Mouse (Mus musculus) cerebellum, adult 2 months (tissue): ENCODE results near the gene Acaa1a. TPM values are rescaled to one million over a fixed set of nuclear protein-coding genes. Genes with fewer than 3 reads are reported as not detected.

Experiments
- DNase-seq, 2 experiments: peaks; one replicate each; pipeline ENCODE4 v3.0.0; 2021
- H3K27ac ChIP-seq: fragments of 200-500 bp; 2 replicates; pipeline ENCODE4 v1.5.1; 2012; ENCODE audit warnings: low read length, control low read depth, inconsistent platforms; ENCODE audit not compliant: insufficient read depth
- H3K27me3 ChIP-seq: fragments of 200-500 bp; 2 replicates; pipeline ENCODE4 v1.6.1; 2012; ENCODE audit warnings: inconsistent platforms, mild to moderate bottlenecking, low read length, moderate library complexity; ENCODE audit not compliant: control insufficient read depth, insufficient read depth
- H3K4me1 ChIP-seq: fragments of 200-500 bp; 2 replicates; pipeline ENCODE4 v1.6.1; 2011; ENCODE audit warnings: low read length; ENCODE audit not compliant: control insufficient read depth, insufficient read depth
- H3K4me3 ChIP-seq: fragments of 200-500 bp; replicated peaks from 2 replicates; pipeline ENCODE3; 2011; ENCODE audit warnings: mild to moderate bottlenecking, low read depth, low read length, control low read depth; ENCODE audit not compliant: insufficient read depth
- CTCF ChIP-seq: fragments of 200-500 bp; IDR thresholded peaks from 2 replicates; pipeline ENCODE4 v1.5.1; 2011; ENCODE audit warnings: low read depth, mild to moderate bottlenecking, control low read depth, low read length, moderate library complexity, borderline replicate concordance; ENCODE audit not compliant: insufficient read depth
- POLR2A ChIP-seq: fragments of 200-500 bp; IDR thresholded peaks from 2 replicates; pipeline ENCODE4 v1.6.1; 2011; ENCODE audit warnings: low read length, control low read depth, borderline replicate concordance; ENCODE audit not compliant: insufficient read depth
- WGBS: fragments of 180-500 bp; shearing (Covaris S2); methylation state at CpG from one replicate; pipeline ENCODE4 v1.1.7; 2018; 5-methylcytosine and 5-hydroxymethylcytosine counted together
- polyA plus RNA-seq: library from polyadenylated mRNA; depleted of rRNA; stranded (reverse); fragments of >200 nt; gene quantifications from 2 replicates; pipeline ENCODE4 v1.2.3, GENCODE M21; 2012

Gene Acaa1a
- polyA plus RNA-seq, 1 experiment, result 135 TPM

DNA sequence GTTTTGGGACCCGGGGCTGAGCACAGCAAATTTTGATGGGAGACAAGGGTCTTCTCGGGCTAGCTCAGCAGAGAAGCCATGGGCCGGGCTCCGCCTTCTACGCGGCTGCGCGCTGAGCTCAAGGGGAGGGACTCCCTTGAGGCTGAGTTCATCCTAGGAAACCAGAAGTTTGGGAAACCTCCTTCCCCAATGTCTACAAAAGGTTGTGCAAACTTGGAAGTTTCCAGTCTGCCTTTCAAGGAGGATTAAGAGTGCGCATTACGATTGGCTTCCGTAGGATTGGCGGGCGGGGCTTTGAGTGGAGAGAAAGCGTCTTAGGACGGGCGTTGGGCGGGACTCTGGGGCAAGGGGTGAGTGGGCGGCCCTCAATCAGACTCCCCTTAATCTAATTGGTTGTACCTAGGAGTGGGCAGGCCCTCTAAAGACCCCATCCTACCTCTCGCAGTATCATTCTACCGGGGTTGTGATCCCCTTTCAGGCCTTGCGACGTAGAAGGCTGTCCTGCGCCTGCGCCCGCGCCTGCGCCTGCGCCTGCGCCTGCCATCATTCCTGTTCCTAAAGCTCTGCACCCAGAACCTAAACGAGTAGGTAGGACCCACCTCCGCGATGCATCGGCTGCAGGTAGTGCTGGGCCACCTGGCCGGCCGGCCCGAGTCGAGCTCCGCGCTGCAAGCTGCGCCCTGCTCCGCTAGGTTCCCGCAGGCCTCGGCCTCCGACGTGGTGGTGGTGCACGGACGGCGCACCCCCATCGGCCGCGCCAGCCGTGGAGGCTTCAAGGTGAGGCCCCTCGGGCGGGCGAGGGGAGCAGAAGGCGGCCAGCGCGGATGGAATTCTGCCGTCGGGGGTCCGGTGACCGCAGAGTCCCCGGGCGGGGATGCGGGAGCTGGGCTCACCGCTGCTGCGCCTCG lies 1.7 kb downstream of the Acaa1a start, which contains the start of gene Myd88:
Myd88 (minus strand) TSS at position 503 of the 908 bp plus-strand sequence.
- TF ChIP-seq CTCF, result no peak
- TF ChIP-seq POLR2A, result peak; percentile 59; the same call in 1 of the 2 replicates
- no peaks in the 10 kb centered on the region for H3K27me3 ChIP-seq
- H3K4me3 ChIP-seq, result peak within 1 kb of the TSS; percentile 73
- under 1% methylated on average over 68 of the region's 68 CpGs for WGBS
- H3K4me1 ChIP-seq, result peaks cover 9% of the 10 kb centered on the region
- peak within 1 kb of the TSS; percentile 71; the same call in 1 of the 2 replicates for H3K27ac ChIP-seq
- peak; percentile 88 to 92 for DNase-seq

DNA sequence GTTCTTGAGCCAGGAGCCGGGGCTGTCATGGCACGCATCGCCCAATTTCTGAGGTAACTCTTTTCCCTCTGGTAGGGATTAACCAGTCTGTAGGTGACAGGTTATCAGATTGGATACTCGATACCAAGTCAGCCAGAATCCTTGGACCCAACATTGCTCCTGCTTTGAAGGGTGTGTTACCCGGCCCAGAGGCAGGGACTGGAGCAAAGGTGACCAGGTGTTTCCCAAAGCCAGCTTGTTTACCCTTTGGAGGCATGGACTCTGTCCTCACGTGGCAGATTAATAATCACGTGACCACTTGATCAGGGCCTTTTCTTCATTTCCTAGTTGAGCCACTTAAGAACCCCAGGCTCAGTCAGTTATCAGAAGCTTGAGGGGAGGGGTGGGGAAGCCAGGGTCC lies 3.3 kb downstream of the Acaa1a start:
- 84% methylated on average over 7 of the region's 7 CpGs for WGBS
- no peak for DNase-seq
- no peak for TF ChIP-seq POLR2A
- no peak overlapping the region for H3K4me3 ChIP-seq
- no peaks in the 10 kb centered on the region for H3K27me3 ChIP-seq
- H3K27ac ChIP-seq, result no peak overlapping the region
- H3K4me1 ChIP-seq, result peaks cover 9% of the 10 kb centered on the region

DNA sequence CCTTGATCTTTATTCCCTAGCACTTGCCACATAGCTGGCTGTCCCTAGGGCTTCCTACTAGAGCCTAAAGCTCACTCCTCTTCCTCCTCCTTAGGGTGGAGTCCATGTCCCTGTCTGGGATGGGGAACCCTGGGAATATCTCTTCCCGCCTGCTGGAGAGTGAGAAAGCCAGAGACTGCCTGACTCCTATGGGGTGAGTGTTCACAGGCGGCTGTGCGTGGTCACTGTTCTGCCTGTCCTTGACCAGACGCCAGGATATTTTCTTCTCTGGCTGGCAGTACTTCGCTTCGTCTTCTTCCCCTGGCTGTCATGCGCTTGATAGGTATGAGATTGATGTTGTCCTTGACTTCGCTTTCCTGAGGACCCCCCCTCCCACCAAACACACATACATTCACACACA lies 6.9 kb downstream of the Acaa1a start:
- Histone ChIP-seq H3K4me1 (peaks cover 9% of the 10 kb centered on the region), H3K27me3 (no peaks in the 10 kb centered on the region), H3K4me3 (no peak overlapping the region), H3K27ac (no peak overlapping the region)
- no peak for DNase-seq
- WGBS, result 79% methylated on average over 8 of the region's 8 CpGs
- no peak for TF ChIP-seq POLR2A
- no peak for TF ChIP-seq CTCF

DNA sequence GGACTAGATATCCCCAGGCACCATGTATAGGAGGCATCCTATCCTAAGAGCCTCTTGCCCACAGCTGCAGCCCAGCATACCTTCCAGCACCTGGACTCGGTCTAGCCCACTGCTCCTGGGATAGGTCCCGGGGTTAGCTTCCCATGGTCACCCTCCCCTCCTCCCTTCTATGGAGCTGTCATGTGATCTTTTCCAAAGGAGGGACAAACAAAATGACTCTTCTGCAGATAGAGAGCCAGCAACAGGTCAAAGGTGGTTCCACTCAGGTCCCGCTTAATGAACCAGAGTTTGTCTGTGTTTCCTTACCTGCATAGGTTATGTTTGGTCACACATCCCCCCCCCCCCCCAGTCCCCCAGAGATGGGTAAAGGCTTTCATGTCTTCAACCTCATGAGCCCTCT lies 11.1 kb downstream of the Acaa1a start:
- TF ChIP-seq CTCF (no peak), POLR2A (no peak)
- Histone ChIP-seq H3K27me3 (no peaks in the 10 kb centered on the region), H3K4me1 (no peaks in the 10 kb centered on the region), H3K4me3 (no peak overlapping the region), H3K27ac (no peak overlapping the region)
- WGBS, result 93% methylated on average over 3 of the region's 3 CpGs
- DNase-seq, result no peak

DNA sequence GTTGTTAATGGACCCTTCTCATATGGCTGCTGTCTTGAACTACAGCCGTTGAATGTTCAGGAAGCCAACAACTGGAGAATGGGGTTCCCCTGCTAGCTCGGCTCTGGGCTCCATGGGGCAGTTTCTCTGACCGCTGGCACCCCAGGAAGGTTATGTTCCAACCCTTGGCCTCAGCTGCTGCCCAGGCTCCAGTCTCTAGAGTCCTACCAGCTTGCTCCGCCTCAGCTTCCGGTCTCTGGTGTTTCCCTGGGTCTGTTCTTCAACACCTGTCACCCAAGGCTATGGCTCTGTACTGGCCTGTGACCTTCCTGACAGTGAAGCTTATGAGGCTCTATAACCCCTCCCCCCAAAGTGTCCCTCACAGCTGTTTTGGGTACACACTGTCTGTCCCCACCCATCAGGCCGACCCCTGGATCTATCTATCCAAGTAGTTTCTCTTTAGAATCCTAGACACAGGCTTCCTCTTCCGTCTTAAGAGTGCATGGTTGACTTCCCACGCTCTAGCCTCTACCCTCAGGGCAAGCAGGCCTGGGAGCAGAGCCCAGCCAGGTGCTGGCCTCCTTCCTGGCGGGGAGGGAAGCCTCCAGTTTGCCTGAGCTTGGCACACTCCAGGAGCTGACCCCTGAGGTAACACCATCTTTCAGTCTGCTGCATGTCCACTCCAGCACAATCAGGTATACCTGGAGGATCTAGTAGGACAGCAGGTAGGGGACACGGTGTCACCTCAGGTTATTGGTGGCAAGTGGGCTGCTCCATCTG lies 11.7 kb downstream of the Acaa1a start:
- WGBS, result 82% methylated on average over 10 of the region's 10 CpGs
- H3K27ac ChIP-seq, result no peak overlapping the region
- TF ChIP-seq POLR2A, result no peak

DNA sequence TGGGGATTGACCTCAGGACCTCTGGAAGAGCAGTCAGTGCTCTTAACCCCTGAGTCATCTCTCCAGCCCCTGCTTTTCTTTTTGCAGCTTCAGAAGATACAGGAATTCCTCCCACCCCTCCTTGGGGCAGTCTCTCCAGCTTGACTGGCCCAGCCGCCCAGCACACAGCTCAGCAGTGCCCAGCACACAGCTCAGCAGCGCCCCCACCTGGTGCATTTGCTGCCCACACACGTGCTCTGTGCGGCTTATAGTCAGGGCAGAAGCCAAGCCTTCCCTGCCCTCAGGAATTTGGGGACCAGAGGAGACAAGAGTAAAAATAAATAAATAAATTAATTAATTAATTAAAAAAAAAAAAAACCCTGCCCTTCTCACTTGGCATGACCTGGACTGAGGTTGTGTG lies 12.6 kb downstream of the Acaa1a start:
- H3K4me1 ChIP-seq, result no peaks in the 10 kb centered on the region
- DNase-seq, result peak; percentile 56 to 66
- H3K27ac ChIP-seq, result no peak overlapping the region
- TF ChIP-seq POLR2A (no peak), CTCF (peak; percentile 75)
- H3K27me3 ChIP-seq, result no peaks in the 10 kb centered on the region
- no peak overlapping the region for H3K4me3 ChIP-seq
- 36% methylated on average over 4 of the region's 4 CpGs for WGBS

More for the DNA sequence above, 11.7 kb downstream of the Acaa1a start:
- no peak overlapping the region for H3K4me3 ChIP-seq
- no peak for DNase-seq
- H3K4me1 ChIP-seq, result no peaks in the 10 kb centered on the region
- H3K27me3 ChIP-seq, result no peaks in the 10 kb centered on the region

DNA sequence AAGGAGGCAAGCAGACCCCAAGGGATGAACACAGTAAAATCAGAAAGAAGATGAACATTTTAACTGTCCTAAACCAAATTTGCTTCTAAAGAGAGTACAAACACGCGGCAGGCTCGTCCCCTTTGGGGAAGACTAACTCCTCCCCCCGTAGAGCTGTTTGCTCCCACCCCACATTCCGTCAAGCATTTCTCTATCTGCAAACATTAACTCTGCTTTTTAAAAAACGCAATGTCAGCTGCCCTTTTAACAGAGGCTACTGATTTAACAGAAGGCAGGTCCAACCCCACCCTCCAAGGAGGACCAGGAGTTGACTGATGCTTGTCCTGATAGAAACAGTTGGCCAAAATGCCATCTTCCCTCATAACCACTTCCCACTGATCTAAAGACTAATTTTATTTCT lies 14.4 kb downstream of the Acaa1a start:
- no peak for DNase-seq
- Histone ChIP-seq H3K27ac (no peak overlapping the region), H3K4me3 (no peak overlapping the region), H3K4me1 (no peaks in the 10 kb centered on the region), H3K27me3 (no peaks in the 10 kb centered on the region)
- WGBS, result 81% methylated on average over 6 of the region's 6 CpGs
- TF ChIP-seq CTCF (no peak), POLR2A (no peak)

DNA sequence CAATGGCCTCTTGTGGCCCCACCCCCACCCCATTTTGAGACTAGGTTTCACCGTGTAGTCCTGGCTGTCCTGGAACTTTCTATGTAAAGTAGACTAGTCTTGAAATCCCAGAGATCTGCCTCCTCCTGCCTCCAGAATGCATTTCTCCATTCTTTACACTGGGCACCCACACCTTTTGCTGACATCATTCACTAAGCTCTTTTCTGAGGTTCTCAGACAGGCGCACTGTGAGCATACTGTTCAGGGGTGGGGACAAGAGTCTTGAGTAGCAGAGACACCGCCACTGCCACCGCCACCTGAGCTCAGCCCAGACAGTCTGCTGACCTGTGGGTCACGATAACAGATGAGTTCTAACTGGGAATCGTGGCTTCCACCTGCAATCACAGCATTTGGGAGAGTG lies 16.5 kb downstream of the Acaa1a start:
- H3K4me1 ChIP-seq, result no peaks in the 10 kb centered on the region
- DNase-seq, result no peak
- 87% methylated on average over 6 of the region's 6 CpGs for WGBS
- no peaks in the 10 kb centered on the region for H3K27me3 ChIP-seq
- H3K27ac ChIP-seq, result no peak overlapping the region
- TF ChIP-seq CTCF, result no peak
- TF ChIP-seq POLR2A, result no peak
- H3K4me3 ChIP-seq, result no peak overlapping the region
